Mouse (Mus musculus): ENCODE measurements around the gene Trappc11.

Gene Trappc11

GRCm38 (mm10) chr8:47533344-47534125 is at the start of gene Trappc11, which contains the start of gene Rwdd4a:
TSS of gene Trappc11 (minus strand) at chr8:47533470.
TSS of gene Rwdd4a (plus strand) at chr8:47533664.
- DNase-seq (ENCODE audit: low spot score) = peak; percentile 79

GRCm38 (mm10) chr8:47581454-47581853 is 48.2 kb upstream of the Trappc11 start:
- no peak for DNase-seq (ENCODE audit: low spot score)

- DNase-seq (ENCODE audit: low spot score) = no peak
These were observed 40.2 kb upstream of the Trappc11 start for GRCm38 (mm10) chr8:47573482-47573881.

GRCm38 (mm10) chr8:47570161-47570560 is 36.9 kb upstream of the Trappc11 start:
- no peak for DNase-seq (ENCODE audit: low spot score)

GRCm38 (mm10) chr8:47568098-47568497 is 34.8 kb upstream of the Trappc11 start:
- no peak for DNase-seq (ENCODE audit: low spot score)

GRCm38 (mm10) chr8:47566551-47566950 is 33.3 kb upstream of the Trappc11 start:
- no peak for DNase-seq (ENCODE audit: low spot score)

- DNase-seq (ENCODE audit: low spot score) = no peak
These were observed 27.5 kb upstream of the Trappc11 start for GRCm38 (mm10) chr8:47560801-47561200.

GRCm38 (mm10) chr8:47558274-47558673 is 25.0 kb upstream of the Trappc11 start:
- DNase-seq (ENCODE audit: low spot score) = no peak

- DNase-seq (ENCODE audit: low spot score) = no peak
These were observed 23.2 kb upstream of the Trappc11 start for GRCm38 (mm10) chr8:47556446-47556845.

- no peak for DNase-seq (ENCODE audit: low spot score)
These were observed 20.3 kb upstream of the Trappc11 start for GRCm38 (mm10) chr8:47553613-47554012.

GRCm38 (mm10) chr8:47547102-47547501 is 13.8 kb upstream of the Trappc11 start:
- no peak for DNase-seq (ENCODE audit: low spot score)

GRCm38 (mm10) chr8:47544094-47544493 is 10.8 kb upstream of the Trappc11 start:
- no peak for DNase-seq (ENCODE audit: low spot score)

- no peak for DNase-seq (ENCODE audit: low spot score)
These were observed 9.5 kb upstream of the Trappc11 start for GRCm38 (mm10) chr8:47542746-47543145.

- DNase-seq (ENCODE audit: low spot score) = no peak
These were observed 5.1 kb upstream of the Trappc11 start for GRCm38 (mm10) chr8:47538323-47538722.

- DNase-seq (ENCODE audit: low spot score) = no peak
These were observed 5.2 kb downstream of the Trappc11 start for GRCm38 (mm10) chr8:47528094-47528493.

- DNase-seq (ENCODE audit: low spot score) = no peak
These were observed 19.7 kb downstream of the Trappc11 start for GRCm38 (mm10) chr8:47513601-47514000.

- no peak for DNase-seq (ENCODE audit: low spot score)
These were observed 22.3 kb downstream of the Trappc11 start for GRCm38 (mm10) chr8:47510930-47511329.

GRCm38 (mm10) chr8:47505431-47505830 is 27.8 kb downstream of the Trappc11 start:
- DNase-seq (ENCODE audit: low spot score) = no peak

- DNase-seq (ENCODE audit: low spot score) = no peak
These were observed 30.7 kb downstream of the Trappc11 start for GRCm38 (mm10) chr8:47502546-47502945.

- no peak for DNase-seq (ENCODE audit: low spot score)
These were observed 31.3 kb downstream of the Trappc11 start for GRCm38 (mm10) chr8:47501994-47502393.

- no peak for DNase-seq (ENCODE audit: low spot score)
These were observed 37.8 kb downstream of the Trappc11 start for GRCm38 (mm10) chr8:47495428-47495827.

- no peak for DNase-seq (ENCODE audit: low spot score)
These were observed 38.6 kb downstream of the Trappc11 start for GRCm38 (mm10) chr8:47494602-47495153.

GRCm38 (mm10) chr8:47493106-47493505 is 40.2 kb downstream of the Trappc11 start:
- DNase-seq (ENCODE audit: low spot score) = no peak

GRCm38 (mm10) chr8:47487231-47487630 is 46.0 kb downstream of the Trappc11 start:
- no peak for DNase-seq (ENCODE audit: low spot score)

All from urinary bladder, postnatal 10 days (tissue).